Mouse (Mus musculus) kidney, embryonic 15.5 days (tissue): ENCODE measurements around the gene Gm4881. TPM values are rescaled to one million over a fixed set of nuclear protein-coding genes. Genes with fewer than 3 reads are reported as not detected.

Experiments
- ATAC-seq: fragments of 200-750 bp; cut with Nextera tagmentation; replicated peaks from 2 replicates; pipeline ENCODE4 v1.8.0; 2017; ENCODE audit warnings: moderate TSS enrichment; ENCODE audit not compliant: low FRiP score
- H3K27ac ChIP-seq: fragments of 300-500 bp; sonication (generic); 2 replicates; pipeline ENCODE4 v1.5.1; 2015; ENCODE audit warnings: mild to moderate bottlenecking, inconsistent platforms
- H3K27me3 ChIP-seq: fragments of 300-500 bp; sonication (generic); 2 replicates; pipeline ENCODE4 v1.6.1; 2015; ENCODE audit warnings: inconsistent platforms
- H3K36me3 ChIP-seq: fragments of 300-500 bp; sonication (generic); 2 replicates; pipeline ENCODE4 v1.6.1; 2015; ENCODE audit warnings: inconsistent platforms
- H3K4me1 ChIP-seq: fragments of 300-500 bp; sonication (generic); 2 replicates; pipeline ENCODE4 v1.6.1; 2015; ENCODE audit warnings: inconsistent platforms
- H3K4me2 ChIP-seq: fragments of 300-500 bp; sonication (generic); 2 replicates; pipeline ENCODE4 v1.6.1; 2015; ENCODE audit warnings: moderate library complexity, mild to moderate bottlenecking, inconsistent platforms
- H3K4me3 ChIP-seq: fragments of 300-500 bp; sonication (generic); replicated peaks from 2 replicates; pipeline ENCODE4 v1.5.1; 2015; ENCODE audit warnings: mild to moderate bottlenecking, inconsistent platforms
- H3K9ac ChIP-seq: fragments of 300-500 bp; sonication (generic); 2 replicates; pipeline ENCODE4 v1.6.1; 2015; ENCODE audit warnings: mild to moderate bottlenecking, inconsistent platforms
- H3K9me3 ChIP-seq: fragments of 300-500 bp; sonication (generic); replicated peaks from 2 replicates; pipeline ENCODE4 v1.6.1; 2016; ENCODE audit warnings: inconsistent platforms
- WGBS: fragments of 180-500 bp; shearing (Covaris S2); methylation state at CpG from one replicate; pipeline ENCODE4 v1.1.7; 2015; ENCODE audit warnings: mixed read lengths; 5-methylcytosine and 5-hydroxymethylcytosine counted together
- microRNA-seq: library from miRNA; unstranded; fragments of <30 nt; microRNA quantifications from one replicate; pipeline ENCODE4, GENCODE M21; 2016
- polyA plus RNA-seq: library from polyadenylated mRNA; unstranded; fragments of >200 nt; fragmentation: Nextera tagmentation; extraction: Ambion mirVana; gene quantifications from 2 replicates; pipeline ENCODE4 v1.2.1, GENCODE M21; 2015

Gm4881 gene
- polyA plus RNA-seq, 1 experiment from 2014 or later = not detected

GRCm38 (mm10) chr7:24879620-24880019, 64.7 kb downstream of the Gm4881 start:
- H3K4me1 ChIP-seq = peaks cover 12% of the 10 kb centered on the region
- no peaks in the 10 kb centered on the region for H3K9me3 ChIP-seq
- H3K9ac ChIP-seq = no peak overlapping the region
- H3K4me2 ChIP-seq = no peak overlapping the region
- no peaks in the 10 kb centered on the region for H3K36me3 ChIP-seq
- ATAC-seq = no peak
- H3K4me3 ChIP-seq = no peak overlapping the region
- WGBS = 31% methylated on average over 2 of the region's 2 CpGs
- 0 out of 2 replicates have a peak overlapping the region, but pooled peaks have one; percentile 14 for H3K27ac ChIP-seq
- no peaks in the 10 kb centered on the region for H3K27me3 ChIP-seq

GRCm38 (mm10) chr7:24877588-24877987, 66.7 kb downstream of the Gm4881 start:
- Histone ChIP-seq H3K27ac (no peak overlapping the region), H3K4me2 (no peak overlapping the region), H3K27me3 (no peaks in the 10 kb centered on the region), H3K9me3 (no peaks in the 10 kb centered on the region), H3K4me1 (peaks cover 10% of the 10 kb centered on the region), H3K36me3 (no peaks in the 10 kb centered on the region), H3K4me3 (no peak overlapping the region), H3K9ac (no peak overlapping the region)
- no peak for ATAC-seq
- 71% methylated on average over 3 of the region's 3 CpGs for WGBS

Small RNA genes lying within 50 kb of the gene (microRNA-seq; reads per million reads assigned to microRNA genes)
- gene Mir7046 = not detected
- gene Mir7047 = not detected

Other genes with a start within 250 kb of the Gm4881 start
- not detected in 2 replicates for gene BC049730, start 235.3 kb downstream of the Gm4881 start, polyA plus RNA-seq
- gene Gm4763, start 217.6 kb downstream of the Gm4881 start, polyA plus RNA-seq = not detected in 2 replicates
- gene Cd177, start 184.2 kb downstream of the Gm4881 start, polyA plus RNA-seq = 0.36 and 0.38 TPM in 2 replicates
- gene Ceacam10, start 167.3 kb downstream of the Gm4881 start, polyA plus RNA-seq = not detected in 2 replicates
- 15.3 TPM in 2 replicates for gene Gm9844, start 82.3 kb downstream of the Gm4881 start, polyA plus RNA-seq
- gene Lypd4, start 74.6 kb downstream of the Gm4881 start, polyA plus RNA-seq = not detected in 2 replicates
- not detected in 2 replicates for gene Dmrtc2, start 74.4 kb downstream of the Gm4881 start, polyA plus RNA-seq
- gene Rps19, start 60.1 kb downstream of the Gm4881 start, polyA plus RNA-seq = 2,383 and 2,806 TPM in 2 replicates
- 1.8 TPM in 2 replicates for gene Cd79a, start 47.1 kb downstream of the Gm4881 start, polyA plus RNA-seq
- 92.5 and 101 TPM in 2 replicates for gene Arhgef1, start 41.6 kb downstream of the Gm4881 start, polyA plus RNA-seq
- gene Rabac1, start 28.3 kb upstream of the Gm4881 start, polyA plus RNA-seq = 143 and 153 TPM in 2 replicates
- gene Atp1a3, start 61.5 kb upstream of the Gm4881 start, polyA plus RNA-seq = 0.68 and 2.1 TPM in 2 replicates
- 5.1 and 7.0 TPM in 2 replicates for gene Grik5, start 127.9 kb upstream of the Gm4881 start, polyA plus RNA-seq
- 33.9 and 37.1 TPM in 2 replicates for gene Zfp574, start 128.1 kb upstream of the Gm4881 start, polyA plus RNA-seq
- 0.64 and 2.5 TPM in 2 replicates for gene Pou2f2, start 235.2 kb upstream of the Gm4881 start, polyA plus RNA-seq